Mouse (Mus musculus) c-Kit-negative CD71-positive TER-119-positive erythroid progenitor cells, embryonic 14.5 days (primary cell): ENCODE data around the gene Alcam.

Experiments
- DNase-seq: peaks from one replicate; pipeline ENCODE4 v3.0.0-alpha.2; 2013; ENCODE audit warnings: low read depth, low spot score

The Alcam gene

DNA sequence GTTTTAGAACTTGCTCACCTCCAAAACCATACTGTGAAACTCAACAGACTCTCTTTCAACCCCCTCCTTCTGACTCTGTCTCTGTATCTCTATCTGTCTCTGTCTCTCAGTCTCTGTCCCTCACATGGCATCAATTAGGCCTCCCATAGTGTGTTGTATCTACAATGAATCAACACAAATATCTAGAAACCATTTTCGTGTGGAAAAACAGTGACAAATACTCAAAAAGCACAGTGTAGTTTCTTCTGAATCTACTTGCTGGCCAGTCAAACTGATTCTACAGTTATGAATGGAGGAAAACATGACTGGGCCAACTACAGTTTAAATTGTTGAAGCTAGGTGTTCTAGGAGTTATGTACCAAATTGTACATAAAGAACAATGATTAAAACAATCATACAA is 10.8 kb downstream of the Alcam start:
- no peak for DNase-seq

DNA sequence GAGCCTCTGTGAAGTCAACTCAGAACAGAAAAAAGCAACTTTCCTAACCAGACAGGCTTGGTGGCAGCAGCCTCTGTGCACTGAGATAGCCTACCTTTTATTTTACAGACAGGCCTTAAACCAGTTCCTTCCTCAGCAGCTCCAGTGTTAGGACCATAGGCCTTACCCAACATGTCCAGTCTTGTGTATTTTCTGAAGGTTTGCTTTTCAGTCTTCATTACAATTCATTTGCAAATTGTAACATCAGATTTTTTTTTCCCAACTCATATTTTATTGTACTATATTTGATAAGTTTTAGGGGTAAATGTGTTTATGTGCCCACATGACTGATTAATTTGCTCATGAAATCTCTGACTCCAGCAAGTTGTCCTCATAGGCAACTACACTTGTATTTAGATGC is 14.3 kb downstream of the Alcam start:
- no peak for DNase-seq

DNA sequence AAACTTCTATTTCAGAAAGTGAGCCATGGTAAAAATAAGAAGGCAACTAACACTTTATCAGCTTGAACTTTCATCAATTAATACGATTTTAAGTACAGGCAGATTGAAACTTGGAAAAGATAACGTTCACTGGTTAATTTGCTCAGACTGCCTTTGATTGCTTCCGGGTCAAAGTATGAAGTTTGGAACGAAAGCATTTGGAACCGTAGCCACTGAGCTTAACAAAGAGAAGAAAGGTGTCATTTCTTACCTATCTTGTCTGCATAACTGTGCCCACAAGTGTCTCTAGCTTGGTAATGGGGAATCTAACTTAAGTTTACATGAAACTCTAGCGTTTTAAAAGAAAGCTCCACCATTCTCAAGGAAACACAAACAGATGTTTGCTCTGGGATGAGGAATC is 14.9 kb downstream of the Alcam start:
- DNase-seq: no peak

DNA sequence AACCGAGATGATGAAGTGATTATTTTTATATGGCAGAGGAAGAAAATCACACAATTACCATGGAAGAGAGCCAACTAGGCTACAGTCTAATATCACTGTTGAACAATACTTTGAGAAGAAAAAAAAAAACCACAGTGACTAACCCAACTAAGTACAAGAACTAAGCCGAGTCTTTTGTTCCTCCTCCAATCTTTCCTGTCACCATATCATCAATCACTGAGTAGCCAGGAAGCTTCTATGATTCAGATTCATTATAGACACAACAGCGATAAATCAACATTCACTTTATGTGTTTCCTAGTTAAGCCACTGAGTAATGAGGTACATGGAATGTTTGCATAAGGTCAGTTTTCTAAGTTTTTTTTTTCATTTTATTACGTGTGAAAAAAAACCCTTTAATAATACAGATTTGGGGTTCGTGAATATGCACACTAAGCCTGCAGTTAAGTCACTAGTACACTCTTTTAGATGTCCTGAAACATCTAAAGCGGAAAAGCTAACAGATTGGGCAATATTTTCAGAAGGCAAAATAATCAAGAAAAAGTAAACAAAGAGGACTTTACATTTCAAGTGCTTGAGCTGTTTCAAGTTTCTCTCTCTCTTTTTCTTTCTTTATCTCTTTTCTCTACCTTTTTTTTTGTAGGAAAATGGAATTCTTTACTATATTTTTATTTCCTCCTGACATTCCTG is 15.5 kb downstream of the Alcam start:
- no peak for DNase-seq

DNA sequence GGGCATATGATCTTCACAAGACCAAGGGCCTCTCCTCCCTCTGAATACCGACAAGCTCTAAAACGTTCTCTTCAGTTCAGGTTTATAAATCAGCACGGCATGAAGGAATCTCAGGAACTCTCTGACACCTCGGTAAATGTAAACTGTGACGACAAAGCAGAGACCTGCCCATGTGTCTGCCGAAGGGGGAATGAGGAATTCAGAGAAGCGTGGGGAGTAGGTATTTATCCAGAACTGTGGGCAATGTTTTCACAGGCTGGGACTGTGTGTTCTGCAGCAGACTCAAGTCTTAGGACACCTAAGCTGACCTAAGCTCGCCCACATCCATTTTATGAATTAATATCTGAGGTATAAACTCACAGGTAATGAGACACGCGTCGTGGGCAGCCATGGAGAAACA is 20.7 kb downstream of the Alcam start:
- no peak for DNase-seq

DNA sequence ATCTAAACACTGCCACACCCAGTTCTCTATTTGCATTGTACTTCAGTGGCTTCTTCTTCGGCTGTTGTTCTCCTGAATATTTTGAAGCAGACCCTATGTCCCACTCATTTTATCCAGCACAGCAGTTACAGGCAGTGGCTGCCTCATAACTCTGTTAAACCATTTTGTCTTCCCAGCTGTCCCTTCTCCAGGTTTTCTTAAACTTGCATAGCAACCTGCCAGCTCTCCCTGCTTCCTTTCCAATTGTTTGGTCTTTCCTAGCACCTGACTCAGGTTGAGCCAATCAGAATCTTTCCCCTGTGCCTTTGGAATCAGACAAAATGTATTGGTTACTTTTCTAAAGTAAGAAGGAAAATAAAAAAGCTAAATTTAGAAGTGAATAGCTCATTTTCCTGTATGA is 21.8 kb downstream of the Alcam start:
- no peak for DNase-seq

DNA sequence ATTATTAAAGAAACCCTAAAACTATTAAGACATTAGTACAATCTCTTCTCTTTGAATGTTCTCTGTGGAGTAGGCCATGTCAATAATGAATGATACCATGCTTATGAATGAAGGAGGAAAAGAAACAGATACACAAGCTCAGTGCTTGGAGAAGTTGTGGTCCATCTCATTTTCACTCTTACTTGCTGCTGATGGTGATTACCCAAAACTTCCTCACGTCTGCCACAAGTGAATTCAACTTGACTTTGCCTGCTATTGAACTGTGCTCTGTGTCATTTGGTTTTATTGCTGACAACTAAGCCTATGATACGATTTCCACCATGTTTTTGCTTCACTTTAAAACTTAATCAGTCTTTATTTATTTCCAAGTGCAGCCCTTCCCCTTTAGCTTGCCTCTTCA is 22.3 kb downstream of the Alcam start:
- DNase-seq: no peak

DNA sequence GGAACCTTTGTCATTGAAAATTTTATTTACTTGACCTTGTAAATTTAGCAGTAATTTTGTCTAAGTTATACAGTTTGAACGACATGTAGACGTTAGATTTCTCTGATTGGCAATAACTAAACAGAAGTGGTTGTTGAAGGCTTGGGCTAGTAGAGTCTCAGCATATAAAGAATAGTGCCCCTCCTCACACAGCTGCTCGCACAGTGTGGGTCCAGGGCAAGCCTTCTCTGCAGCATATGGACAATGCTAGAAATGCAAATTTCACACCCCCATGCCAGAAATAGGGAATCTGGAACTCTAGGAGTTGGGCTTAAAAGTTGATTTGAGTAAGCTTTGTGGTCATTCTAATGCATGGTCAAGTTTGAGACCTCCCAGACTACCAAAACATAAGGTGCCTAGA is 23.8 kb downstream of the Alcam start:
- DNase-seq: no peak

DNA sequence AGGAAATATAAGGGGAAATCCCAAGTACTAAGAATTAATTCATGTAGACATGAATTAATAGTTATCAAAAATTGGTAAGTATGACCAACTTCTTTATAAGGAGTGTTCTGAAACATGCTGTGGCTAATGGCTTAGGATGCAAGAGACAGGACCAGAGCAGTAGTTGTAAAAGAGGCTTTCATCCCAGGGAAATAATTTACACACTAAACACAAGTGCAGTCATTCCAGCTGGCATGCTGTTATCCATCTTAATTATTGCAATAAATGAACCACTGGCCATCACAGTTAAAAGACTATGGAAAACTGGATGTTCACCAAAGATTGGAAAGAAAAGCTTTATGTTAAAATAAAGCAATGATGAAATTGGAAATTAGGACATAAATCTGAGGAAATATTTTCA is 24.2 kb downstream of the Alcam start:
- DNase-seq: no peak

DNA sequence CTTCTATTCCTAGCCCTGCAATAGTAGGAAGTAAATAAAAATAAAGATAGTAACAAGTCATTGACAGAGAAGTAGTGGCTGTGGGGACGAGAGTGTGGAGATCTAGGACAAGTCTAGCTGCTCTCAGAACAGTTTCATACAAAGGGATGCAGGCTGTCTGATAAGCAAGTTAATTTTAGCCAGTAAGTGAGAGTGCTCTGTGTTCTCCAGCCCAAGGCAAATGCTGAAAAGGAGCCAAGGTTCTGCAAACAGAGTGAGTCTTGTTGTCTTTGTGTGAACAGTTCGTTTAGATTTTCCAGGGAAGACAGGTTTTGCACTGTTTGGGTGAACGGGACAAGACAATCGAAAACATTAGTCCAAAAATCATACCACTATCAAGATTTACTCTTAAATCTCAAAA is 25.4 kb downstream of the Alcam start:
- DNase-seq: no peak

DNA sequence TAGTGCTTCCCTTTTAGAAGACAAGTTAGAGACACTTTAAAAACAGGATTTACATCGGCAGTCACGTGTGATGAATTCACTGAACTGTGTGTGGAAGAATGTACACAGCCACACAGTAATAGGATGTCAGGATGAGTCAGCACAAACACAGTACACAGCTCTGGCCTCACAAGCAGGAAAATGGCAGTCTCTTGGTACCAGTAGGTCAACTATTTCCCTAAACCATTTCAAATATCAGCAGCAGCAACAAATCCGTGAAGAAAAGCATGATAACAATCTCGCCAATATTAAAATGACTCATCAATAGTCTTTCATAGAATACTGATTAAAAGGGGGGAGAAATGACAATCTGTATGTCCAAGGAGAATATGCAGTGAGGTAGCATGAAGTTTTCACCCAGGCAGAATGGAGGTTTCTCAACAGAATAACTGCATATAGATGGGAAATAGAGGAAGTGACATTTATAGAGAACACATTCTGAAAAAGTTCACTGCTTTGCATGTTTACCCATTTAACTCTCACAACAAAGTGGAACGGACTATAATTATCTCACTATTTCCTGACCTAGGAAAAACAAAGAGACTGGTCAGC is 35.2 kb downstream of the Alcam start:
- DNase-seq: no peak

DNA sequence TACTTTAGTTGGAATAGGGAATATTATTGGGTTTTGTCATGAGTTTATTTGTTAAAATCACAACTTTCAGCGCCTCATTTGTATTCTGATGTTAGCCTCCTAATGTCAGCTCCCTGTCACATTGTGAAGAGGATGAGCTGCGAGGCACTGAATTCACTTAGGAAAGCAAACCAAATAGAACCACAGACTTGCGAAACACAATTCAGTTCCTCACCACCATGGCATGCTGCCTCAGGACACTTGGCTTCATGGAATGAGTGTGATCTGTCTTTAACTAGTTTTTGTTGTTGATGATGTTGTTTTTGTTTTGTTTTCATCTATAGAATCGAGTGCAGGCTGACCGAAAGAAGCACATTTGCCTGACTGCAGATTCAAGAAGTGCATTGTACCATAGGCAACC is 35.9 kb downstream of the Alcam start:
- no peak for DNase-seq

DNA sequence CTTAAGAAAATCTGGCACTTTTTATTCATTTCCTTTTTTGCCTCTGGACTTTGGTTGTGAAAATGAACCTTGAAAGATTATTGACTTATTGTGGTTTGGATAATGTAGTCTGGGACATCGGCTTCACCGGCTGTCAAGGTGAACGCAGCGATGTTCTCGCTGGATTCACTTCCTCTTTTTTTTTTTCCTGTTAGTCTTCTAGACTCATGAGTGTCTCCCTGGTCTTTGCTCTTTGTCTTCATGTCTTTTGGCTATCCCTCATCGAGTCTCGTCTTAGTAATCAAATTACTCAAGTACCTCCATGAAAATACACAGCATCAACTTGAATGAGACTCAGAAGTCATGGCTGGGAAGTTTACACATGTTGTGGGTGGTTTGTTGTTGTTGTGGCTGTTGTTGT is 36.7 kb downstream of the Alcam start:
- DNase-seq: no peak

DNA sequence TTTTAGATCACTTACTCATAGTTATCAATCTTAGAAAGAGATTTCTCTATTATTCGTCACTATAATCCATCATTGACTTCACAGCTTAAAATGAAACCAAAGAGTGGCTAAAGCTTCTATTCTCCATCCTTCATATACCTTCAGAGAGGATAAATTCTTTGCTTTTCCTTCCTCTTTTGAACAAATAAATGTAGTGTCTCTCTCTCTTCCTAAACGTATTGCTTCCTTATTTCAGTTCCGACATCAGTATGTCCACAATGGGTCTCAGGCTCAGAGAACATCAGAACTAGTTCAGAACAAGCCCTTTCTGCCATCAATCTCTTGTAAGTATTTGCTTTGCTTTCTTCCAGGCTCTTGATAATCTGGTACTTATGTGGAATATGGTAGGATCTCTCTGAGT is 40.2 kb downstream of the Alcam start:
- no peak for DNase-seq

DNA sequence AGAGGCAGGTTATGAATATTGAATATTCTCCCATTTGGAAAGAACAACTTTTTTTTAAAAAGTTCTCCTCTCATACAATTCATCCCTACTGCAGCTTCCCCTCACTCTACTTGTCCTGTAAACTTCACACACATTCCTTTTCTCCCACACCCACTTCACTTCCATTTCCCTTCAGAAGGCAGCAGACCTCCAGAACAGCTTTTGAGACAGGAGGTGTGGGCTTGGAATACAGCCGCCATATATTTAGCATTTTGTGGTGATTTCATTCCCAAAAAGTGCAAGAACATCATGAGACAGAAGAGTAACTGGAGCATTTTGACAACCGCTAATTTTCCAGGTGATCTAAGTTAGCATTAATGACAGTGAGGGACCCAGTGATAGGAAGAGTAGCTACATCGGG is 47.8 kb downstream of the Alcam start:
- no peak for DNase-seq

DNA sequence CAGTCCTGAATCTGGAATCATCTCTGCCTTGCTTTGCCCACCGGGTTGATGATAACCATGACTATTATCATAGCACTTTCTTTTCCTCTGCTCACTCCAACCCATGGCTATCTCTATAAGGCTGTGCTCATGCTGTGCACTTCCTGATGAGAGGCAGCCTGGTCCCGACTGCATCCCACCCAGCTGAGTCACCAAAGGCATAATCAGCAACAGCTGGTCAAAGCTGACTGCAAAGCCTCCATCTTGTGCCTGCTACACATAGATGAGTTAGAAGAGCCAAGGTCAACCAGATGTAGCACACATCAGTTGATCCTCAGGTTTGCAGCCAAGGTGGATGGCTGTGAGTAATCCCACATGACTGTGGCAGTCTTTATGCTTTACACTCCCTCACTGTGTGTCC is 48.6 kb downstream of the Alcam start:
- no peak for DNase-seq

DNA sequence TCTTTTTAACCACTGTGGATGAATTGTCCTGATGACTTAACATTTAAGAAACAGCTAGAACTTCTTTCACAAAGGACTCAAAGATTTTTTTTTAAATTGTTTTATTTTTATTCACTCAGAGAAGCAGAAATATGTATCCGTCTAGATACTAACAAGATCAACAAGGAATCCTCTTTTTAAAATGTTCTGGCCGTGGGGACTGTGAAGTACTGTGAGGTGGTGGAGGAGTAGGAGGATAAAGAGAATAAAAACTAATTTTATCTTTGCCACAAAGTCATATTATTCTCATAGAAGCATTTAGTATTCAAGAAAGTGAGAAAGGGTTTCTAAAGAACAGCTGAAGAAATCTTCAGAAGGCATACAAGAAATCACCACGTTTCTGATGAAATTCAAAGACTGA is 54.8 kb downstream of the Alcam start:
- DNase-seq: no peak

DNA sequence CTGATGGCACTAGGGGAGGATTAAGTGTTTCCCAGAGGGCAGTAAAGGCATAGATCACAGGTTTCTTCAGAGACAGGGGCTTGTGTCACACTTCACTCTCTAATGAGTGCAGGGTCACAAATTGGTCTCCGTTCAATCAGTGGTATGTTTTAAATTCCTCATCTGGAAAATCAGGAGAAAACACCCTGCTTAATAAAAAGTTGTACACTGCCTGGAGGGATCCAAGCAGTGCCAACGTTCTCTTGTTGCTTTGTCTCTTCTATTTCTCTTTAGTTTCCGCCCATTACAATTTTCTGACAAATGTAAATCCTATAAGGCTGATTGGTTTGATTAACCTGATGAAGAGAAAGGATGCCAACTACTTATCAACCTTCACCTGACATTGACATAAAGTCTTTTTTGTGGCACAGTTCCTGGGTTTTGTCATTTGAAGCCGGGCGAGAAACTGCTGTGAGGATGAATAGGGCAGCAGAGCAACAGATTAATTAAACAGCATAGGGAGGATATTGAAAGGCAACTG is 67.0 kb downstream of the Alcam start:
- no peak for DNase-seq

DNA sequence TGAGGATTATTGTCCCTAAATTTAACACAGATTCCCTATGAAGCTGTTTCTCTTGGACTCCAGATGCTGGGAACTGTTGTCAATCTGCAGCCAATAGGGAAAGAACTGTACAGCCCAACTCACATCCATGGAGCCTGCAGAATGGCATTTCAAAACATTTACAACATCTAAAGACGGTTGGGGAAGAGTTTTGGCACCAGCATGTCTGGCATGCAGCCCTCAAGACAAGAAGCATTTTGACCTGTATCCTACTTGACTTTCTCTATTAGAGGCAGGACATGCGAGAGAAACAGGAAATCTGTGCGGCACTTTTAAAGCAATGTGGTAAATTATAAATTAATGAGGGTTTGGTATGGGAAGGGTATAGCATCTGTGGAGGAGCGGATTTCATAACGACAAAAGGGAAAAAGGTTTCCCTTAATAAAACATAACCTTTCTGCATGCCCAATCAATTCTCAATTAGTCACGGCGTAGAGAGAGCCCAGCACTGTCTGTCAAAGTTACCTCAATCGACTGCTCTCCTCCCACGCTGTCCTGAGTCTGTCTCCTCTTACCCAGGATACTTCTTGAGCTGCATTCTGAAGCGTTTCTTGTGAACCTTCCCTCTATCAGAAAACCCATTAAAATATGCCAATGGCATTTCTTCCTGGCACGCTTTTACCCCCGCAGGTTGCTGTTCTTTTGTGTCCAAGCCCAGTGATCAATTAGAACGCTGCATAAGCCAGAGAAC is 70.3 kb downstream of the Alcam start:
- no peak for DNase-seq

DNA sequence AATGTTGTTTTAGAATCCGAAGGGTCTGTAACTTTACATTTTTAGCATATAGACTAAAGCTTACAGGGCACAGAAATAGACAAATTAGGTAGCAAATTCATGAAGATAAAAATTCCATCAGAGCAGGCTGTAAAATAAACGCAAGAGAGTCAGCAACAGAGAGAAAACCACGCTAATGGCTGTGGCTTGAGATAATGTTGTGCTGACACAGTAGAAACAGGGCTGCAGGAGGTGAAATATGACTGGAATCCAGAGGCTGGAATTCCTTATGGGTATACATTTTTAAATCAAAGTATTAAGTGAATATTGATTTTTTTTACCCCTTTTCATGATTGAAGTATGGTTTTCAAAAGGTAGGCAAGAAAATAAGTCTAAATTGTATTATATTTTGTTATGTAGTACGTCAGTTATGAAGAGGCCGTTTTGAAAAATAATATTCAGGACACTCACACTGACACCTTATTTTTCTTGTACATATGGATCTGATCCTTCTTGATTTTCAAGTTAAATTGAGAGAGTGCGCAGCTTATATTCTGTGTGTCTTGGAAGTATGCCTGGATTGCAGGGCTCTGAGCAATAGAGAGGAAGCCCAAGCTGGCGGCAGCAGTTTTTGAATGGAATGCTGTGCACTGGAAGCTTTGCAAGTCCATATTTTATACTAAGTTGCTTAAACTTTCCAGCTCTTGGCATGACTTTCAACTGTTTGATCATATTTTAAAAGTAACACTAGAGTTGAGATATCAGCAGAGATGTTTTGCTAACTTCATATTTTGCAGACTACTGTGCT is 74.9 kb downstream of the Alcam start:
- DNase-seq: no peak

DNA sequence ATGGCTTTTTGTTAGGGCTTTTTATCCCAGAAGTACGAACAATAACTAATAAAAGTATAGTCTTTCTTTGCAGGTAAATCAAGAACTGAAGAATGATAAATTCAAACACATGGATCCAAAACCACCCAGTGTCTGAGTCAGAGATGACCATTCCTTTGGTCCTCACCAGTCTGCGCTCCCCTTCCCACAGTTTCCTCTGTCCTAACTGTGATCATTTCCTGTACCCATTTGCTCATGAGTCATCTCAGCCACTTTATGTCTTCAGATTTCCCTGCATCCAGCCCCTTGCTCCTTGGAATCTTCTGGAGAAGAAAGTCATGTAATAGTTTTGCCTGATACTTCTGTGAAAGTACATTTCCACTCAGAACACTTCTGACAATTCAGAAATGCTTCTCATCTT is 77.0 kb downstream of the Alcam start:
- no peak for DNase-seq

DNA sequence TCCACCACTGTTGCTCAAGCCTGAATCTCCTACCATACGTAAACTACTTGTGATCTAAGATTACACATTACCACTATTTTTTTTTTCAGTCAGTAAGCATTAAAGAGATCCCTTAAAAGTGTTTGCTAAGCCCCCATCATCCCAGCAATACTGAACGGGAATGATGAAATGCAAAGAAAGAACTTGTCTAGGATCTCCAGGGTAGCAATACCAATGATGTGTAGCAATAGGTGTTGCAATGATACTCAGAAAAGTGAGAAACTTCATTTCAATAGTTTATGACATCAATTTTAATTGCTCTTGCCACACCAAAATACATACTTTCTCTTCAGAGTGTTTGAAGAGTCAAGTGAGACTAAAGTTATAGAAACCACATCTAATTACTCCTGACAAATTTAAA is 81.9 kb downstream of the Alcam start:
- DNase-seq: no peak
